Mouse (Mus musculus) lung, embryonic 16.5 days (tissue): ENCODE measurements at regions not wholly inside any gene's neighbourhood (a gene's known extent, or its start where the extent isn't known, plus 50 kb on each side); places are given as distances from the start of the nearest gene placed in this dataset.

Experiments used
- ATAC-seq: fragments of 200-750 bp; cut with Nextera tagmentation; 2 replicates; pipeline ENCODE4 v1.8.0; 2017; ENCODE audit warnings: low read depth, mild to moderate bottlenecking, moderate library complexity
- H3K27ac ChIP-seq: fragments of 300-500 bp; sonication (generic); 2 replicates; pipeline ENCODE4 v1.5.1; 2014; ENCODE audit warnings: mild to moderate bottlenecking, control low read depth, low read length
- H3K27me3 ChIP-seq: fragments of 300-500 bp; sonication (generic); 2 replicates; pipeline ENCODE4 v1.6.1; 2014; ENCODE audit warnings: low read depth, low read length, mixed read lengths; ENCODE audit not compliant: control insufficient read depth, insufficient read depth
- H3K36me3 ChIP-seq: fragments of 300-500 bp; sonication (generic); 2 replicates; pipeline ENCODE4 v1.6.1; 2014; ENCODE audit warnings: low read length; ENCODE audit not compliant: control insufficient read depth, insufficient read depth
- H3K4me1 ChIP-seq: fragments of 300-500 bp; sonication (generic); replicated peaks from 2 replicates; pipeline ENCODE4 v1.6.1; 2014; ENCODE audit warnings: low read length, mixed read lengths; ENCODE audit not compliant: control insufficient read depth, insufficient read depth
- H3K4me2 ChIP-seq: fragments of 300-500 bp; sonication (generic); 2 replicates; pipeline ENCODE4 v1.6.1; 2014; ENCODE audit warnings: low read depth, low read length, control low read depth
- H3K4me3 ChIP-seq: fragments of 300-500 bp; sonication (generic); 2 replicates; pipeline ENCODE4 v1.5.1; 2014; ENCODE audit warnings: mild to moderate bottlenecking, low read length, control low read depth
- H3K9ac ChIP-seq: fragments of 300-500 bp; sonication (generic); 2 replicates; pipeline ENCODE4 v1.6.1; 2014; ENCODE audit warnings: low read length, control low read depth
- H3K9me3 ChIP-seq: fragments of 300-500 bp; sonication (generic); 2 replicates; pipeline ENCODE4 v1.6.1; 2016; ENCODE audit warnings: low read length; ENCODE audit not compliant: control insufficient read depth
- WGBS: fragments of 180-500 bp; shearing (Covaris S2); extraction: QIAGEN DNeasy Blood & Tissue Kit; methylation state at CpG from one replicate; pipeline ENCODE4 v1.1.7; 2014; 5-methylcytosine and 5-hydroxymethylcytosine counted together

GRCm38 (mm10) chr14:24550763-24551471 lies 64.0 kb downstream of the Rps24 start:
- Histone ChIP-seq H3K4me2 (no peak overlapping the region), H3K27ac (no peak overlapping the region), H3K27me3 (no peaks in the 10 kb centered on the region), H3K4me1 (no peaks in the 10 kb centered on the region), H3K36me3 (no peaks in the 10 kb centered on the region), H3K9me3 (no peaks in the 10 kb centered on the region), H3K9ac (no peak overlapping the region), H3K4me3 (no peak overlapping the region)
- 53% methylated on average over 7 of the region's 7 CpGs for WGBS
- ATAC-seq: no peak

GRCm38 (mm10) chr14:24551472-24551783 lies 64.5 kb downstream of the Rps24 start:
- whole genome bisulfite sequencing: 74% methylated on average over 3 of the region's 3 CpGs
- Histone ChIP-seq H3K4me1 (no peaks in the 10 kb centered on the region), H3K4me3 (no peak overlapping the region), H3K36me3 (no peaks in the 10 kb centered on the region), H3K9me3 (no peaks in the 10 kb centered on the region), H3K27ac (no peak overlapping the region), H3K9ac (no peak overlapping the region), H3K27me3 (no peaks in the 10 kb centered on the region), H3K4me2 (no peak overlapping the region)
- no peak for ATAC-seq

GRCm38 (mm10) chr14:24564801-24565624 lies 78.1 kb downstream of the Rps24 start:
- H3K27ac ChIP-seq: no peak overlapping the region

GRCm38 (mm10) chr14:24565718-24566322 lies 78.9 kb downstream of the Rps24 start:
- no peak overlapping the region for H3K4me2 ChIP-seq
- ATAC-seq: no peak
- WGBS: 74% methylated on average over 10 of the region's 10 CpGs
- no peak overlapping the region for H3K4me3 ChIP-seq
- H3K4me1 ChIP-seq: no peaks in the 10 kb centered on the region
- H3K27me3 ChIP-seq: no peaks in the 10 kb centered on the region
- no peaks in the 10 kb centered on the region for H3K36me3 ChIP-seq
- H3K9me3 ChIP-seq: no peaks in the 10 kb centered on the region
- no peak overlapping the region for H3K9ac ChIP-seq
- H3K27ac ChIP-seq: no peak overlapping the region

More at GRCm38 (mm10) chr14:24564801-24565624, 78.1 kb downstream of the Rps24 start:
- no peaks in the 10 kb centered on the region for H3K36me3 ChIP-seq
- no peak overlapping the region for H3K9ac ChIP-seq
- H3K27me3 ChIP-seq: no peaks in the 10 kb centered on the region
- H3K4me3 ChIP-seq: no peak overlapping the region
- WGBS: 41% methylated on average over 9 of the region's 9 CpGs
- no peaks in the 10 kb centered on the region for H3K4me1 ChIP-seq
- ATAC-seq: no peak
- no peak overlapping the region for H3K4me2 ChIP-seq
- no peaks in the 10 kb centered on the region for H3K9me3 ChIP-seq

- Histone ChIP-seq H3K9ac (no peak overlapping the region), H3K27ac (no peak overlapping the region), H3K36me3 (no peaks in the 10 kb centered on the region), H3K4me3 (no peak overlapping the region), H3K27me3 (no peaks in the 10 kb centered on the region), H3K4me2 (no peak overlapping the region), H3K4me1 (peaks cover 4% of the 10 kb centered on the region; the same call in 1 of the 2 replicates), H3K9me3 (no peaks in the 10 kb centered on the region)
- WGBS: 65% methylated on average over 5 of the region's 5 CpGs
- no peak for ATAC-seq
These were observed 88.2 kb downstream of the Rps24 start for GRCm38 (mm10) chr14:24575111-24575510.

- WGBS: 38% methylated on average over 7 of the region's 7 CpGs
- no peaks in the 10 kb centered on the region for H3K36me3 ChIP-seq
- H3K9me3 ChIP-seq: no peaks in the 10 kb centered on the region
- peak; percentile 62 for ATAC-seq
- no peak overlapping the region for H3K4me3 ChIP-seq
- no peaks in the 10 kb centered on the region for H3K27me3 ChIP-seq
- no peak overlapping the region for H3K4me2 ChIP-seq
- H3K9ac ChIP-seq: no peak overlapping the region
- H3K27ac ChIP-seq: no peak overlapping the region
- peaks cover 4% of the 10 kb centered on the region; the same call in 1 of the 2 replicates for H3K4me1 ChIP-seq
These were observed 91.7 kb downstream of the Rps24 start for GRCm38 (mm10) chr14:24578535-24579111.

GRCm38 (mm10) chr14:24579153-24579795 lies 92.3 kb downstream of the Rps24 start:
- H3K27me3 ChIP-seq: no peaks in the 10 kb centered on the region
- H3K36me3 ChIP-seq: no peaks in the 10 kb centered on the region
- WGBS: 20% methylated on average over 9 of the region's 9 CpGs
- no peak overlapping the region for H3K27ac ChIP-seq
- H3K4me3 ChIP-seq: no peak overlapping the region
- peaks cover 4% of the 10 kb centered on the region; the same call in 1 of the 2 replicates for H3K4me1 ChIP-seq
- ATAC-seq: no peak
- H3K9me3 ChIP-seq: no peaks in the 10 kb centered on the region
- H3K9ac ChIP-seq: no peak overlapping the region
- H3K4me2 ChIP-seq: no peak overlapping the region

GRCm38 (mm10) chr14:24586133-24586908 lies 99.4 kb downstream of the Rps24 start:
- H3K36me3 ChIP-seq: no peaks in the 10 kb centered on the region
- WGBS: 52% methylated on average over 7 of the region's 7 CpGs
- H3K27me3 ChIP-seq: no peaks in the 10 kb centered on the region
- no peak overlapping the region for H3K27ac ChIP-seq
- no peaks in the 10 kb centered on the region for H3K9me3 ChIP-seq
- no peaks in the 10 kb centered on the region for H3K4me1 ChIP-seq
- H3K4me2 ChIP-seq: no peak overlapping the region
- ATAC-seq: no peak
- H3K9ac ChIP-seq: no peak overlapping the region
- no peak overlapping the region for H3K4me3 ChIP-seq
